22 mouse cellular contexts compared by ENCODE assay signal in genomic region chr1:27883771-27884170, GRCm38 (mm10).
"Had no signal": no experiment of that assay in that cellular context is flagged by ENCODE, and none has a peak within 500 bp of the region (broad histone marks: within the 10 kb centered on the region; RNA-seq: fewer than 3 reads in every experiment).

No protein-coding gene starts in this region.

- H3K36me3 ChIP-seq: hindbrain, embryonic 15.5 days; limb, embryonic 12.5 days; limb, embryonic 15.5 days; liver, embryonic 15.5 days; midbrain, embryonic 12.5 days; midbrain, embryonic 15.5 days; neural tube, embryonic 12.5 days; neural tube, embryonic 15.5 days had no signal

- H3K4me1 ChIP-seq: hindbrain, embryonic 15.5 days; limb, embryonic 12.5 days; limb, embryonic 15.5 days; liver, embryonic 15.5 days; midbrain, embryonic 12.5 days; midbrain, embryonic 15.5 days; neural tube, embryonic 12.5 days; neural tube, embryonic 15.5 days had no signal

- H3K27me3 ChIP-seq: hindbrain, embryonic 15.5 days; limb, embryonic 12.5 days; limb, embryonic 15.5 days; liver, embryonic 15.5 days; midbrain, embryonic 12.5 days; midbrain, embryonic 15.5 days; neural tube, embryonic 12.5 days; neural tube, embryonic 15.5 days had no signal

- H3K4me2 ChIP-seq: hindbrain, embryonic 15.5 days; limb, embryonic 12.5 days; limb, embryonic 15.5 days; liver, embryonic 15.5 days; lung, embryonic 14.5 days; midbrain, embryonic 12.5 days; midbrain, embryonic 15.5 days; neural tube, embryonic 12.5 days; neural tube, embryonic 15.5 days had no signal

- H3K9ac ChIP-seq: hindbrain, embryonic 15.5 days; limb, embryonic 12.5 days; limb, embryonic 15.5 days; liver, embryonic 15.5 days; lung, embryonic 14.5 days; midbrain, embryonic 12.5 days; midbrain, embryonic 15.5 days; neural tube, embryonic 12.5 days; neural tube, embryonic 15.5 days had no signal

- DNase-seq: layer of hippocampus, postnatal 36 days; left cerebral cortex, postnatal 4 days; lung, embryonic 14.5 days; right cerebral cortex, adult 18-20 months; right cerebral cortex, postnatal 14 days; right cerebral cortex, postnatal 4 days; thymus, adult 2 months; thymus, postnatal 14 days; thymus, postnatal 4 days had no signal

- H3K27ac ChIP-seq: hindbrain, embryonic 15.5 days; left cerebral cortex, adult 2 months; limb, embryonic 12.5 days; limb, embryonic 15.5 days; liver, embryonic 15.5 days; macrophage; midbrain, embryonic 12.5 days; midbrain, embryonic 15.5 days; neural tube, embryonic 12.5 days; neural tube, embryonic 15.5 days; stomach, postnatal 0 days had no signal

- H3K9me3 ChIP-seq: hindbrain, embryonic 15.5 days; limb, embryonic 12.5 days; limb, embryonic 15.5 days; liver, embryonic 15.5 days; midbrain, embryonic 12.5 days; midbrain, embryonic 15.5 days; neural tube, embryonic 12.5 days; neural tube, embryonic 15.5 days had no signal

- H3K4me3 ChIP-seq: hindbrain, embryonic 15.5 days; left cerebral cortex, adult 2 months; limb, embryonic 12.5 days; limb, embryonic 15.5 days; liver, embryonic 15.5 days; midbrain, embryonic 12.5 days; midbrain, embryonic 15.5 days; neural tube, embryonic 12.5 days; neural tube, embryonic 15.5 days had no signal

- ATAC-seq: intestine, postnatal 0 days; lung, postnatal 0 days; midbrain, embryonic 15.5 days had no signal
